Mouse (Mus musculus): ENCODE measurements around the gene Sbpl.

DNA sequence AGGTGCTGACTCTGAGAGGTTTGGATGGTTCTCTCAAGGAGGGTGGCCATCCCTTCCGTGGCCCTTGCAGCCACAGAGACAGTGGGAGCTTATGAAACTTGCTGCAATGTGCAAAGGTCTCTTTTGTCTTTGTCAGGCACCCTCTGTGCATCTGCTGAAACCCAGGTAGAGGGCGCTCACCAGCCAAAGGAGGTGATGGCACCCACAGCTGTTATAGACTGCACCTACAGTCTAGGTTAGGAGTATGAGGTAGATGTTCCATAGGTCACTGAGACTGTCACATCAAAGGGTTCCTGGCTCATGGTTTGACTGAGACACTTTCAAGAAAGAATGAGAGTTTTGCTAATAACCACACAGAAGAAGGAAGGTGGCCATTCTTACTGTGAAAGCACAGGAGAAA is 13.7 kb upstream of the Sbpl start:
- TF ChIP-seq CTCF (IDR thresholded peaks at IDR 0.05; ENCODE audit: low read depth) (peak; percentile 41), EP300 (IDR thresholded peaks at IDR 0.05; ENCODE audit: low read depth) (no peak)

Data from liver, embryonic 14.5 days (tissue).